Mouse (Mus musculus): ENCODE results near the gene Ush2a.

Ush2a gene

DNA sequence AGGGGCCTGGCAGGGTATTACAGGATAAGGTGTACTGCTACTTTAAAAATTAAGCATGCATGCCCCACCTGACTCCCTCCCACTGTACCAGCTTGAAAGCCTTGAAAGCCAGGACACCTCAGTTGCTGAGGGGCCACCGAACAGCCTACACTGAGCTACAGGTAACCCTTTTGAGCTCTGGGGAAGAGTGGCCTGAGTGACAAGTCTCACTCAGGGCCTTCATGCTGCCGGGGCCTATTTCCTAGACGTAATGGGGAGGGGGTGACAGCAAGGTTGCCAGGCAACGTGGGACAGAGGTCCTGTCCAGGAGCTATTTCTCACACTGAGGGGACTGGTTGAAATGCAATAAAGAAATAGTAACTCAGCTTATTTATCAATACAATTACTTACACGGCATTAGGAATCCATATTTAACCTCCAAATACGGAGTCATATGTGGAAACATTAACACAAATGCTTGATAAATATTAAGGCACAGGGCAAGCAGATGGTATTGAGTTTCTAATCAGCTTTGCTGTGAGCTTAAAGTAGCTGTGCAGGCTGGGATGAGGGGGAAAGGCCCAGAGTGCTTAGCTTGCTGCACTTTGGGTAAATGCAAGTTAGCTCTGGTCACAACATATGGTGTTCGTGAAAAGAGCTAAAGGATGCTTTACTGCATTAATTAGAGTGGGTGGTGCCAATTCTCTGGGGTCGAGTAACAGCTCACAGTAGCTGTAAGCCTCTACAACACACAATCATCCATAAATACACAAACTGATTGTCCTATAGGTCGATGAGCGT lies at the start of gene Ush2a:
TSS of gene Ush2a (plus strand) at position 121 of the 780 bp plus-strand sequence.
- DNase-seq (ENCODE audit: low spot score) = no peak

DNA sequence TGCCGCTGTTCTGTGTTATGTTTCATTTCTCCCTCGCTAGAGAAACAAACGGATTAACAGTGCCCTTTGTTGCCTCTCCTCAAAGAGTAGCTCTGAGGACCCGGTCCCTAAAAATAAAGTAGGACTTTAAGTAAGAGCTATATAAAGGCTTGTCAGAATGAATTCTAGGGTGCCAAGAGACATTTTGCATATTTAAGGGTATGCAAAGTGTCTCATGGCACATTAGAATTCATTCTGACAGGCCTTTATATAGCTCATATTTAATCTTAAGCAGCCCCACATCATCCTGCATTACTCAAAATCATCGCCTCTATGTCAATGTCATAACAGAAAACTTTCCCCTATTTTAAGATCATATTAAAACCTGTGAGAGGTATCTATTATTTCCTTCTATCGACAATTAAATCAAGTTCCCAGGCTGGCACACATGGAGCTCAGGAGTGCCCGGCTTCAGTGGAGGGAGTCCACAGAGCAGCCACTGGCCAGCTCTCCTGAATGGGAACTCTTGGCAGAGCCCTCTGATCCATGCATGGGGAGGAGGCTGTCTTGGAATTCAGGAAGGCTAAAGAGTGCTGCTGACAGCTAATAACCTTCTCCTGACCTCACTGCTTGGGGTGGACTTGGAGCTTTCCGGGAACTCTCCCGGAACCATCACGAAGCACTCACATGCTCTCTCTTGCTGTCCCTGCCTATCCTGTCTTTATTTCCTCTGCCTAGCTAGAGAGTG lies 46.8 kb upstream of the Ush2a start:
- DNase-seq (ENCODE audit: low spot score) = no peak

DNA sequence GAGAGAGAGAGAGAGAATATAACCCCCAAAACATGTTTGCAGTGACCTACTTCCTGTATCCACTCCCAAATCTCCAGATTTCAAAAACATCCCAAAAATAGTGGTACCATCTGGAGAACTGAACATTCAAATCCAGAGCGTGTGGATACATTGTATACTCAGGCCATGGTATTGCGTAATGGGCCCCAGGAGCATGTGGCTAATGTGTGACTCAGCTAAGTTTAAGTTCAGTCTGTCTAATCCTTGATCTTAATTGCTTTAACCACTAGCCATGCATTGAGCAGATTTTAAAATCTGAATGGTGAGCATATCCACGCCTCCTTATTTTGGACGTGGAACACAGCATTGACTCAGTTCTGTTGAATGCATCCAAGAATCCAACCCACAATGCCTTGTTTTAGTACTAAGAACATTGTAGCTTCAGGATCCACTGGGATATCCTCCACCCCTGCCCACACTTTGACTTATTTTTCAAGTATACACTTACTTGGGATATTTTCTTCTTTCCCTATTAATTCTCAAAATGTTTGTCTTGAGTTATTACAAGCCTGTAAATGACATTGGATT lies 40.5 kb upstream of the Ush2a start:
- DNase-seq (ENCODE audit: low spot score) = no peak

DNA sequence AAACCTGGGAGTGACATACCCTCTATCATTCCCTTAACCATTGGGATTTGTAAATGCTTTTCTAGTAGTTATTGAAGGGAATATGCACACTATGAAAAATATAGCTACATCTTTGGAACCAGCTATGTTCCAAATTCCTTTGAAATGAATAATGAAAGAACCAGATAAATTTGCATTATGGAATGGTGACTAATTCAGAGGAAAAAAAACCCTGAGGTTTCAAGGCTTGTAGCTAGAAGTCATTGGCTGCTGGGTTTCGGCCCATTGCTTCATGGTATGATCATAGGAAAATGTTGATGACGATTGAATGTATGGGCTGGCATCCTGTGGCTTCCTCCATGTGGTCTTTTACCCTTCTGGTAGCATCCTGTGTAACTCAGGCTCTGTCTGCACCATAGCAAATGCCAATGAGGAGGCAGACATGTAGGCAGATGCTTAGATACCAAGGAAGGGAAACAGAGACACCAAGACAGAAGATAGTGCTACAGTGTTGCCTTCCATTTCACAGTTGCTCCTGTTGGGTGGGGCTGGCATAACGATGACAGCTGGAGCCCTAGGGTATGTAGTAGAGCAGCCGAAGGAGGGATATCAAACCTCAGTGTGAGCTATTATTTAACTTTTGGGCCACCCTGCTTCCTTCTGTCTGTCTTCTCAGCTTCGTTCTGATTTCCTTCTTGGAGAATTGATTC lies 28.6 kb upstream of the Ush2a start:
- DNase-seq (ENCODE audit: low spot score) = no peak

DNA sequence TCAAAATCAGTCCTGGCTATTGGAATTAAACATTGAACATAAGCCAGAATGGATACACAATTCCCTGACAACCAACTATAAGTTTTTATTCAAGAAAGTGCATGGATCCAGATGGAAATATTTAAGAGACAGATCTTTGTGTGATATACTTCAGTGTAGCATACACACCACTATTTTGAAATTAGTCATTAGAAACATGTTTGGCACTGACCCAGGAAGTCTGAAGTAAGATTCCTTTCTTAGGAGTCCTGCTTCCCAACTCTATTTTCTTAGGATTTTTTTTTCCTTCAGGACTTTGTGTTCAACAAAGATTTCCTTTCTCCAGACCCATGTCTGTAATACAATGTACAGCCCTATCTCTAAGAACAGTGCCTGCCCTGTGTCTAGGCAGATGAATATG lies 23.2 kb upstream of the Ush2a start:
- no peak for DNase-seq (ENCODE audit: low spot score)

DNA sequence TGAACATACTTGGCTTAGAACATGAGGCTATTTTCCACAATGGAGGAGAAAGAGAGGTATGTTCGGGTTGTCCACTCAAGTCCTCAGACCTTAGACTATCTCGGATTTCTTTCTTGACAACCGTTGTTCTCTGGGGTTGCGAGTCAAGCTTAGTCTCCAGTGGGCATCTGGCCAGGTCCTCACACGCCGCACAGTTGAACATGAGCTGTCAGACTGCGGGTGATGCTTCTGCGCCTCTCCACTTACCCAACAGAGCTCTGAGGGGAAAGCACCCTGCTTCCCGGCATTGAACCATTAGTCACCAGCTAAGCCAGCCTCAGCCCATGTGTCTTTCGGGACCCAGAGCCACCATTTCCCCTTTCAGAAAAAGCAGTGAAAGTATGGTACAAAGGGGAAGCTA lies 20.1 kb upstream of the Ush2a start:
- DNase-seq (ENCODE audit: low spot score) = no peak

DNA sequence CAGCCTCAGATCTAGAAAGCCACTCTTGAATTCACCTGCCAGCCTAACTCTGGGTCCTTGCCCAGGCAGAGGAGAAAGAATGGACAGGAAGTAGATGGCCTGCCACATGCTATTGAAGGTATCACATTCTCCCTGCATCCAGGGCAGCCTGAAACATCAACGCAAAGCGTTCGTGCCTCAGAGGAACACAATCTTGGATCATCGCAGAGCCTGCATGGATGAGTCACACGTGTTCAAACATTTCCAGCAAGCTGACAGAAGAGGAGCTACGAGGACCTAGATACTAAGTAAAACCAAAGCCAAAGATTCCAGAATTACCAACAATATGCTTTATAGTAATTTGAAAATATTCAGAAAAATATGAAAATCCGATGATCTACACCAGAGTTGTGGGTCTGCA lies 4.3 kb upstream of the Ush2a start:
- no peak for DNase-seq (ENCODE audit: low spot score)

DNA sequence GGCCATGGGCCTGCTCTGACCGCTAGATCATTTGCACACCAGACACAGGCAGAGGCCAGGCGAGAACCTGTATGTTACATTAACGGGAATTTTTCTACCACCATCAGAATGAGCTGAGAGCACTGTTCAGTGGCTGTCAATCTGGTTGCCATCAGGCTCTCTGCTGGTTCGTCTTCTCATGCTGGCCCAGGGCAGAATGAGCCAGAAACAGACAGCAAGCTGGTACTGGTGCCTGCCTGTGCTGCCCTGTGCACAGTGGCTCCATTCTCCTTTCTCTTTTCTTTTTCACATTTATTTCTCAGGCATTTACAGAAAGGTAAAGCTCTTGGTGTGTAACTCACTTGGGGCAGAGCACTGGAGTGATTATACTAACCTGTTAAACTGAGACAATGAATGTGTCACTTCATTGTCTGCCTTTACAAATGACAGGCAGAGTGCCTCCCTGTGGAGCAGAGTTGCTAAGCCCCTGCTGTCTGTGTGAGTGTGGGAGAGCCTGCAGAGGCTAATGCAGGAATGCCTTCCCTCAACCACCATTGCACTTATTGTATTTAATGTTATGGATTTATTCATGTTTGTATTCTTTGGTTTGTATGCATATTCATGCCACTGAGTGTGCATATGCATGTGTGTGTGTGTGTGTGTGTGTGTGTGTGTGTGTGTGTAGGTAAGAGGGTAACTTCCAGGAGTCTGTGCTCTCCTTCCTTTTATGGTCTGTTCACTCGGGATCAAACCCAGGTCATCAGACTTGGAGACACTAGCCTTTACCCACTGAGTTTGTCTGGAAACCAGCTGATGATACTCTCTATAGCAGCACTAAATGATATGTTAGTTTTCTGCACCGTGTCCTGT lies 1.3 kb upstream of the Ush2a start:
- DNase-seq (ENCODE audit: low spot score) = no peak

DNA sequence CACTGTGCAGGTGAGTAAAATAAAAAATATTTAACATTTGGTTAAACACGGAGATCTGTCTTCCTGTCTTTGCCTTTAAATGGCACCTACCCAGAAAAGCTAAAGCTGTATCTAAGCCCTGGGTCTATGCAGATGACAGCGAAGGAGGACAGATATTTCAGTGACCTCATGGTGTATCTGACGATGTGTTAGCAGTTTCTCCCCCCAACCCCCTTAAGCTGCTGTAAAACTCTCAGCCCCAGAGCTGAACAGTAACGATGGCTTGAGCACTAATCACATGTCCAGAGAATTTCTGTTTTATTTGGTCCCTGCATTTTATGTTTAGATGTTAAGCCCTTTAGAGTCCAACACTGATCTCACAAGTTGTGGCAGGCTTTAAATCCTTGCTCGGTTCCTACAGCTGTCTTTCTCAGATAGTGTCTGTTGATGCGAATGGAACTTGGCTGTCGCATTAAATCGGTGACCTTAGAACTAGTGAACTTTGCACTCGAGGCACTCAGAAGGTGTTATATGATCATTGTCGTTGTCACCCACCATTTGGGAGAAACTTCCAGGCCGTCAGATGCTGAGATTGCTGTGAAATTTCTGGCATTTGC lies 5.4 kb downstream of the Ush2a start:
- DNase-seq (ENCODE audit: low spot score) = no peak

DNA sequence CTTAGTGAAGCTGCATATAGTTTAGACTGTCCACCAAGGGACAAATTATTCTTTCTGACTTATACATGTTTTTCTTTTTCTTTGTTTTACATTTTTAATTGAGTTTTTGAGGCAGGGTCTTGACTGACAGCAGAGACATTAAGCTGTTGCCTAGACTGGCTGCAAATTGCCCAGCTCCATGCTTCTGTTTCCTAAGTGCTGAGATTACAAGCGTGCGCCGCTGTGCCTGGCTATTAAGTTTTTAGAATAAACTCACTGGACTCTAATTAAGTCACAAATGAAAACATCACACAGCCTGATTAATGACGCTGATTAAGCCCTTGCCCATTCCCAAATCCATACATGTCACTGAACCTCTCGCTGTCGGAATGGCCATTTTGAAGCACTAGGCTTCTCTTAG lies 7.2 kb downstream of the Ush2a start:
- DNase-seq (ENCODE audit: low spot score) = no peak

DNA sequence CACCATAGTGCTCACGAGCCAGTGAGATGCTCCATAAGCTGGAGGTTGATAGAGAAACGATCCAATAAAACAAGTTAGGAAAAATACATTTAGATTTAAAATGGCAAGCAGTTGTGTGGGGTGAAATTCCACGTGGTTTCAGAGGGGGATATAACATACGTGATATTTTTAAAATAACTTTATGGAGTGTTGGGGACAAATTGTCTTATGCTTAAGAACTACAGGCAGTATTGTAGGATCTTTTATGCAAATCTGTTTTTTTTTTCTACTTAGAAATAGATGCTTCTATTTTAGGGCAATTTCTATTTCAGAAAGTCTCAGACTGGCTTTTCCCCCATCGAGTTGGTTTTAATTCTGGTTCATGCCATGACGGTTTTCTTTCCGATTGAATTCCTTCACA lies 51.5 kb downstream of the Ush2a start:
- no peak for DNase-seq (ENCODE audit: low spot score)

DNA sequence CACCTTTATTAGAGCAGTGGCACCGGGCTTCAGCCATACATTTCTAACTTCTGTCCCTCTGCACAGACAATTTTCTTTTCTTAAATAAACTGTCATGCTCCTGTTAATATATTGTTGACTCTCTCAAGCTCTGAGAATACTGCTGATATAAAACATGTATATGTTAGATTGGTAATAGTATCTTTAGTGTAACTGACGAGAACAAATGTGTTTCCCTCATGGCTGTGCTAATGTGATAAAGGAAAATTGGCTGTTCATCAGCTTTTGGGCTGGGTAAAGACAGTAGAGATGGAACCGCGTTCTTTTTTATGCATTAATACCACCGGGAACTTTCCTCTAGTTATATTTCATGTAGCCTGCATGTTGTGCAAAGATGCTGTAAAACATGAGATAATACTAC lies 54.8 kb downstream of the Ush2a start:
- DNase-seq (ENCODE audit: low spot score) = no peak

DNA sequence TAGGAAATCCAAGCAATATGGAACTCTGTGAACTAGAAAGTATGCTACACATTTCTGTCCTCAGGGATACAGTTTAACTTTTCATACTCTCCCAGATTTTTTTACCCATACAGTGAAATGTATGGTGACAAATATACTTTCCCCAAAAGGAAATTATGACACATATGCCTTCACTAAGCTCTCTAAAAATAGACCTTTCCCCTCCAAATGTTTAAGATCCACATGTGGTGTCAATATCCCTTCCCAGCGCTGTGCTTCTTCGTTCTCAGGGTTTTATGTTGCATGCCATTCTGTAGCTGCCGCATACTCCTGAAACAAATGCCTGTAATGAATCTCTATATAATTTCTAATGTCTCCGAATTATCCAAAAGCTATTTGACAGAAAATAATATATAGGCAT lies 58.4 kb downstream of the Ush2a start:
- no peak for DNase-seq (ENCODE audit: low spot score)

DNA sequence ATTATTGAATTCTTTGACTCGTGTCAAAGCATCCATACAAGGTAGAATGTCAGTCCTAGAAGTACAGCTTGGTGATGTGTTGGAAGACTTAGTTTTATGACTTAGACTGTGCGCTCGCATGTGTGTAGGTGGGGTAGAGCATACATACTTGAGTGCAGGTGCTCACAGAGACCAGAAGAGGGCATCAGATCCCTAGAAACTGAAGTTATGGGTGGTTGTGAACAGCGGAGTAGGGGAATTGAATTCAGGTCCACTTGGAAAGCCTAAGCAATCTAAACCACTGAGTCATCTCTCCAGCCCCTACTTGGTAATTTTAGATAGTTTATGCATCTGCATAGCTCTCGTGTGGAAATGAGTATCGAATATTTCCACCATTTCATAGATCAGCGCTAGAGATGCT lies 59.7 kb downstream of the Ush2a start:
- peak; percentile 18 for DNase-seq (ENCODE audit: low spot score)

DNA sequence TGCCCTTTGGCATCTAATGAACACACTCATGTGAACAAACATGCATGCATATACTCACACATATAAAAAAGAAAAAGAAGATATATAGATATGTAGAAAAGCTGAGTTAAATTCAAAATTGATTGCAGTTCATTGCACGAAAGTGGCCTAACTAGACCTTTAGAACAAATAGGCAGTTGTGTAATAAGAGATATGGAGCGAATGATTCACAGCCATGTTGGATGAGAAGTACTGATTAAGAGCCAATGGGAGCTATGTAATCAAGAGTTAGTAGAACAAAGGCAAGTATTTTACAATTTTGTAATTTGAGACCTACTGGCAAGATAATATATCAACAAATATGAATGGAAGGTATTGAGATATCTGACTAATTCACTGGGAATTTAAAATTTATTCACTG lies 68.6 kb downstream of the Ush2a start:
- no peak for DNase-seq (ENCODE audit: low spot score)

DNA sequence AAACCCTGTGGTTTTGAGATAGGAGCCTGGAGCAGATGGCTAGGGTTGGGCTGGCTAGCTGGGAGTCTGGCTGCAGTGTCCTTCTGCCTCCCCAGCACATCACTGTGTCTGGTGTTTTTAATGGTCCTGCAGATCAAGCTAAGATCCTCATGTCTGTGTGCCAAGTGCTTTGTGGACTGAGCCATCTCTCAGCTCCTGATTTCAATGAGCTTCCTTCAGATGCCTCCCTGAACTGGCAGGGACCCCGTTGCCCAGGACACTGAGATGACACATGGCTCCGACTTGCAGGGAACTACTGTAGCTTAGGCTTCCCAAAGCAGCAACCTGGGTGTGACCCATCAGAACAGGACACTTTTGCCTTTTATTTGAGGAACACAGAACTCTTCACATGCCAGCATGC lies 72.1 kb downstream of the Ush2a start:
- no peak for DNase-seq (ENCODE audit: low spot score)

DNA sequence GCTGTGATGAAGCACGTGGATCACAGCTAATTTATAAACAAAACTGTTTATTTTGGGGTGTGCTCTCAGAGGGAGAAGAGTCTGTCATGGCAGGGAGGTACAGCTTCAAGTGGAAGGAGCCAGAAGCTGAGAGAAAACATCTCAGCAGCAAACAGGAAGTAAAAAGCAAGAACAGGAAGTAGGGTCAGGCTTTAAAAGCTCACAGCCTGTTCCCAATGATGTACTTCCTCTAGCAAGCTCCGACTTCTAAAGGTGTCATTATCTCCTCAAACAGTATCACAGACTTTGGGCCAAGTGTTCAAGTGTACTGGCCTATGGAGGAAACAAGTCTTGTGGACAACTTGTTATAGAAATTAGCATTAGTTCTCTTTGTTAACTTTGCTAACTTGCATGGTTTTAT lies 85.9 kb downstream of the Ush2a start:
- DNase-seq (ENCODE audit: low spot score) = no peak

DNA sequence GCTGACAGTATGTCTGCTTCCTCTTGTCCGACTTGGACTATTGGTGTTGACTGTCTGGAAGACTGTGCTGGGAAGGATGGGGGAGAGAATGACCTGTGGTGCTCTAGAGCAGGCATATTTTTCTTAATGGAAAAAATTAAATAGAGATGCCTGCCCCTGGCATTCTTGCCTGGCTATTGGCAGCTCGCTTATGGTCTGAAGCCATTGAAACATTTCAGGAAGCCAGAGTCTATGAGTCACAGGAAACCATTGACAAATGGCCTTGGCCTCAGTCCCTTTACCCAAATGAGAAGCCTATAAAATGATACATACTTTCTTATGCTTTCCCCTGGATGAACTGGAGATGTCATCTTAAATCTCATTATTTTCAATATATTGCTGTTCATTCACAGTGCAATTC lies 92.9 kb downstream of the Ush2a start:
- no peak for DNase-seq (ENCODE audit: low spot score)

DNA sequence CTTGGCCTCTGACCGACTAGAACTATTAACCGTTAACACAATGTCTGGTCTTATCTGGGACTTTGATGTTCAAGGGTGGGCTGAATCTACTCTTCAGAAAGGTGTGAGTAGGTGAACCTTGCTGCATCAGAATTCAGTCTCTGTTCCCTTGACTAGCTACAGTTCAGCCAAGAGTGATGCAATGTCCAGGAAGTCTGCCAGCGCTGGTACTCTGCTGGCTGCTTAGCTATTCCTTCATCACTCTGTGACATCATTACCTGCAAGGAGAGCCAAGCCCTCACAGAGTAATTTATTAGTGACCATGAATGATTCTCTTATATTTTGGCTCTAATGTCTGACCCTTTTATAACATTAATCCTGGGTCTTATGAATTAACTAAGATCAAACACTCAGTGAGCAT lies 101.7 kb downstream of the Ush2a start:
- DNase-seq (ENCODE audit: low spot score) = no peak

DNA sequence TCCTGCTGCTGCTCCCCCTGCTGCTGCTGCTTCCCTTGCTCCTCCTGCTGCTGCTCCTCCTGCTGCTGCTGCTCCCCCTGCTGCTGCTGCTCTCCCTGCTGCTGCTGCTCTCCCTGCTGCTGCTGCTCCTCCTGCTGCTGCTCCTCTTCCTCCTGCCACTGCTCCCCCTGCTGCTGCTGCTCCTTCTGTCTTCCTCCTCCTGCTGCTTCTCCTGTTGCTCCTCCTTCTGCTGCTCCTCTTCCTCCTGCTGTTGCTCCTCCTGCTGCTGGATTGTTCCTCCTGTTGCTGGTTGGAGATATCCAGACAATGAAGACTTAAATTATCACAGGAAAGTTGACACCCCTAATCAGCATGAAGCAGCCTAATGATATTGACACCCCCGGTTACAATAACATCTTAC lies 123.4 kb downstream of the Ush2a start:
- no peak for DNase-seq (ENCODE audit: low spot score)

DNA sequence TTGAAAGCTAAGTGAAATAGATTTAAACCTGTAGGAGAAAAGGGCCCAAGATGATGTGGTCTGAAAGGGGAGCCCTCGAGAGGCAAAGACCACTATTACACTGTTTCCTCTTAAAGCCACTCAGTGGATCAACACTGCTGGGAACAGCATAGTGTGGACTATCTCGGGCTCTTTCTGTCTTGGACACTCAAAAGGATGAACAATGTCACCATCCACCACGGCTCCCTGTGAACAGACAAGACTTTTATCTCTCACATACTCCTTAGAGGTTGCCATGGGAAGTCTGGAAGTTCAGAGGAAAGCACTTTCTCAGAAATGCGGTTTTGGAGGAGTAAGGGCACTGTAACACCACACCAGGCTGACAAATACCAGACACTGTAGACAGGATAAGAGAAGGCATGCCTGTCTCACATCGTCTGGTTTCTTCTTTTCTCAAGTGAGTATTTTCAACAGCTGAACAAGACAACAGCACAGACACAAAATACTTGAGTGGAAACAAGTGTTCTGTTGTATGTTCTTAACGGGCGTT lies 124.0 kb downstream of the Ush2a start:
- DNase-seq (ENCODE audit: low spot score) = peak; percentile 65
